Mouse (Mus musculus) neural tube, embryonic 13.5 days (tissue): Measurements from ENCODE around the gene Glyr1. TPM values are rescaled to one million over a fixed set of nuclear protein-coding genes. Genes with fewer than 3 reads are reported as not detected.

Source experiments
- ATAC-seq: fragments of 200-750 bp; cut with Nextera tagmentation; 2 replicates; pipeline ENCODE4 v1.8.0; 2017; ENCODE audit warnings: low read depth, mild to moderate bottlenecking, moderate TSS enrichment, moderate library complexity
- H3K27ac ChIP-seq: fragments of 300-500 bp; sonication (generic); replicated peaks from 2 replicates; pipeline ENCODE4 v1.5.1; 2015; ENCODE audit warnings: moderate library complexity, mild to moderate bottlenecking, inconsistent platforms
- H3K27me3 ChIP-seq: fragments of 300-500 bp; sonication (generic); 2 replicates; pipeline ENCODE4 v1.6.1; 2015; ENCODE audit warnings: mild to moderate bottlenecking, inconsistent platforms
- H3K36me3 ChIP-seq: fragments of 300-500 bp; sonication (generic); 2 replicates; pipeline ENCODE4 v1.6.1; 2015; ENCODE audit warnings: mild to moderate bottlenecking, inconsistent platforms
- H3K4me1 ChIP-seq: fragments of 300-500 bp; sonication (generic); replicated peaks from 2 replicates; pipeline ENCODE4 v1.6.1; 2015; ENCODE audit warnings: inconsistent platforms
- H3K4me2 ChIP-seq: fragments of 300-500 bp; sonication (generic); 2 replicates; pipeline ENCODE4 v1.6.1; 2015; ENCODE audit warnings: inconsistent platforms, mild to moderate bottlenecking, moderate library complexity
- H3K4me3 ChIP-seq: fragments of 300-500 bp; sonication (generic); 2 replicates; pipeline ENCODE4 v1.5.1; 2015; ENCODE audit warnings: mild to moderate bottlenecking, inconsistent platforms
- H3K9ac ChIP-seq: fragments of 300-500 bp; sonication (generic); 2 replicates; pipeline ENCODE4 v1.6.1; 2015; ENCODE audit warnings: moderate library complexity, mild to moderate bottlenecking, inconsistent platforms
- H3K9me3 ChIP-seq: fragments of 300-500 bp; sonication (generic); 2 replicates; pipeline ENCODE4 v1.6.1; 2016; ENCODE audit warnings: inconsistent platforms
- WGBS: fragments of 180-500 bp; shearing (Covaris S2); methylation state at CpG from one replicate; pipeline ENCODE4 v1.1.7; 2015; 5-methylcytosine and 5-hydroxymethylcytosine counted together
- polyA plus RNA-seq: library from polyadenylated mRNA; unstranded; fragments of >200 nt; fragmentation: Nextera tagmentation; extraction: Ambion mirVana; gene quantifications from 2 replicates; pipeline ENCODE4 v1.2.1, GENCODE M21; 2015

Glyr1 gene
- polyA plus RNA-seq, 1 experiment from 2014 or later: 193 TPM

DNA sequence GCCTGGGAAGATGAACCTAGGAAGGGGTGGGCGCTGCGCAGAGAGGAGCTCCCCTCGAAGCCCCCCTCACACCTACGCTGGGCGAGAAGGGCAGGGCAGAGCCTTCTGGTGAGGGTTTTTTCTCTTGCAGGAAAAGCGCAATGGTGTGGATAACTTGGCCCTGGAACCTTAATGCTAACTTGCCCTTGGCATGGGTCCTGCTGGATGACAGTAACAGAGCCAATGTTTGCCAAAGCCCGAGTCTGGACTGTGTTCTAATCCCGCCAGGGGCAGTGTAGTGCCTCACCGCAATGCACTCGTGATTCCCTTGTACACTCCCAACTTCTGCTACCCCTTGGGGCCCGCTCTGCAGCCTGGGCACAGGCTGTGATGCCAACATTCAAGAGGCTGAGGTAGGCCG lies 41.6 kb downstream of the Glyr1 start:
- WGBS: 84% methylated on average over 12 of the region's 12 CpGs
- Histone ChIP-seq H3K4me3 (no peak overlapping the region), H3K36me3 (peaks cover 25% of the 10 kb centered on the region), H3K27ac (no peak overlapping the region), H3K4me2 (no peak overlapping the region), H3K4me1 (peaks cover 22% of the 10 kb centered on the region), H3K9ac (no peak overlapping the region), H3K27me3 (no peaks in the 10 kb centered on the region), H3K9me3 (no peaks in the 10 kb centered on the region)
- no peak for ATAC-seq

DNA sequence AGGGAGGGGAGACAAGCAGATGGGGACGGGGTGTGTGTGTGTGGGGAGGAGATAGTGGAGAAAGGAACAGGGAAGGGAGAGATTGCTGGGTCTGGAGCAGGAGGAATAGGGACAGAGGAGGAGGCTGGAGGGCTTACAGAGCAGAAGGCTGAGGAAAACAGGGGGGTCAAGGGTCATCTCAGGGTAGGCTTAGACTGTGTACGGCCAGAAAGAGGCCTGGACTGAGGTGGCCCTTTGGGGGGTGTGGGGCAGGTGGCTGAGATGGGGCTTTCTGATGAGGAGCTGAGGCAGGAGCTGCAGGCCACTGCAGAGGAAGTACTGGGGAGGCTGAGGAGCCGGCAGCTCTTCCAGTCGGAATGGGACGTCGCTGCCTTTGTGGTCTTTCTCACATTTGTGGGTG lies 42.2 kb downstream of the Glyr1 start:
- Histone ChIP-seq H3K4me2 (no peak overlapping the region), H3K36me3 (peaks cover 25% of the 10 kb centered on the region), H3K27me3 (no peaks in the 10 kb centered on the region), H3K4me3 (no peak overlapping the region), H3K4me1 (peaks cover 17% of the 10 kb centered on the region), H3K9ac (no peak overlapping the region), H3K9me3 (no peaks in the 10 kb centered on the region), H3K27ac (no peak overlapping the region)
- WGBS: 53% methylated on average over 6 of the region's 6 CpGs
- ATAC-seq: no peak

DNA sequence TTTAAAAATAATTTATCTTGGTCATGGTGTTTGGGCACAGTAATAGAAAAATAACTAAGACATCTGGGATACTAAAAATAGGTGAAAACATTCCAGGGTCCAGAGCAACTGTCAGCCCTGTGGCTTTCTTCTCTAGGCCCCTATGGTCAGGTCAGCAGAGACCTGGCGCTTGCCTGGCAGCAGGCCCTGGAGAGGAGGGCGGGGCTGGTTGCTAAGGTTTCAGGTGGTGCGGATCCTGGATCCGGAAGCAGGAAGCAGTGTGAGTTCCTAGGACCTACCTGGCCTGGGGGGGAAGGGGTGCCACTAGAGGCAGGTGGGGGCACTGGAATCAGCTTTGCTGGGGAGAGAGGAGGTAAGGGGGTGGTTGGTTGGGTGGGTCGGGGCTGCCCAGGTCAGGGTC lies 42.6 kb downstream of the Glyr1 start, which contains the start of gene Smim22:
Smim22 (plus strand) TSS at position 222 of the 400 bp plus-strand sequence.
- no peak within 1 kb of the TSS for H3K27ac ChIP-seq
- 60% methylated on average over 5 of the region's 5 CpGs for WGBS
- H3K4me1 ChIP-seq: peaks cover 13% of the 10 kb centered on the region
- no peak within 1 kb of the TSS for H3K4me2 ChIP-seq
- H3K9me3 ChIP-seq: no peaks in the 10 kb centered on the region
- H3K36me3 ChIP-seq: peaks cover 25% of the 10 kb centered on the region
- H3K9ac ChIP-seq: no peak within 1 kb of the TSS
- H3K4me3 ChIP-seq: no peak within 1 kb of the TSS
- H3K27me3 ChIP-seq: no peaks in the 10 kb centered on the region
- no peak for ATAC-seq

DNA sequence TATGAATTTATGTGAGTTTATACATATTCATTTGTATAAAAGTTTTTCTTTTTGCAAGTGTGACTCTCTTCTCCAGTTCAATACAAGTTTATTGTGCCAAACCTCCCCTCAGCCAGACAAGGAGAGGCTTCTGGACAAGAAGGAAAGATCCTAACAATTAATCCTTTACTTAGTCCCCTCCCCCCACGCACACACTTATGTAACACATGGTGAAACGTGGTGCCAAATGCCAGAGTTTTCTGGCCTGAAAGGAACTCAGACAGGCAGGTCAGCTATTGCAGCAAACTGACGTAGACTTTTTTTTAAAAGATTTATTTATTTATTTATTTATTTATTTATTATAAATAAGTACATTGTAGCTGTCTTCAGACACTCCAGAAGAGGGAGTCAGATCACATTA lies 49.1 kb downstream of the Glyr1 start:
- Histone ChIP-seq H3K4me1 (no peaks in the 10 kb centered on the region), H3K36me3 (no peaks in the 10 kb centered on the region), H3K27ac (no peak overlapping the region), H3K9me3 (no peaks in the 10 kb centered on the region), H3K9ac (no peak overlapping the region), H3K27me3 (no peaks in the 10 kb centered on the region), H3K4me3 (no peak overlapping the region), H3K4me2 (no peak overlapping the region)
- no peak for ATAC-seq
- 71% methylated on average over 3 of the region's 3 CpGs for WGBS

DNA sequence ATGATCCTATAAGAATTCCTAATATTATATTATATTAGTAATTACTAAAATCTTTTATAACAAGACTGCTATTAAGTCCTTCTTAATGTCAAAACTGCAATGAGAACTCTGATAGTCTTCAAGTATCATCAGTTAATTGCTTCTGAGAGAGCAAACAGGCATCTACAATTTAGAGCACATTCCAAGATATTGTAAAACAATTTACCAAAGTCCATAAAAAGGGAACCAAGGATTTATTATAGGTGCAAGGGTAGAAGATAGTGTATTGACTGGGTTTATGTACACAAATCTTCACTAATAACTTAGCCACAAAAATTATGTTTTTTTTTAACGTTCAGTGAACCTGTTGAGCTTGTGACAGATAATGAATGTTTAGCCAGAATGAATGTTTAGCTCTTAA lies 50.7 kb downstream of the Glyr1 start:
- no peak overlapping the region for H3K27ac ChIP-seq
- no peak overlapping the region for H3K4me3 ChIP-seq
- no peaks in the 10 kb centered on the region for H3K36me3 ChIP-seq
- H3K9ac ChIP-seq: no peak overlapping the region
- H3K9me3 ChIP-seq: no peaks in the 10 kb centered on the region
- no peaks in the 10 kb centered on the region for H3K4me1 ChIP-seq
- H3K4me2 ChIP-seq: no peak overlapping the region
- no peak for ATAC-seq
- H3K27me3 ChIP-seq: no peaks in the 10 kb centered on the region
- 67% methylated on average over 1 of the region's 1 CpGs for WGBS

DNA sequence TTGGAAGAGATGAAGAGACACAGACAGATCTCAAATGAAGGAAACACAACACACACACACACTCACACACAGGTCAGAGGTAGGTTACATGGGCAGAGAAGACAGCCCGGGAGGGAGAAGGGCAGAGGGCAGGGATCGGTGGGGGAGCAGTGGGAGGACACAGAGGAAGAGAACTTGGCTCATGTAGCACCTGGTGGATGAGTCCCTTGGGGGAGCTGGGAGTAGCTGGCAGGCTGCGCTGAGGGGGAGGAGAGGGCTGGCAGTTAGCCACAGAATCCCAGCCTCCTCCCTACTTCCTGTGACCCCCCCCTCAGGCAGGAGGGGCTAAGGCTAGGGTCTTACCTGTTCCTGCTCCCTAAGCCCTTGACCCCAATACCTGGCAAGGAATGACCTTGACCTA lies 52.1 kb downstream of the Glyr1 start, which contains the start of gene Sept12:
Sept12 (minus strand) TSS at position 300 of the 400 bp plus-strand sequence.
- 53% methylated on average over 3 of the region's 3 CpGs for WGBS
- Histone ChIP-seq H3K9me3 (no peaks in the 10 kb centered on the region), H3K27ac (no peak within 1 kb of the TSS)

DNA sequence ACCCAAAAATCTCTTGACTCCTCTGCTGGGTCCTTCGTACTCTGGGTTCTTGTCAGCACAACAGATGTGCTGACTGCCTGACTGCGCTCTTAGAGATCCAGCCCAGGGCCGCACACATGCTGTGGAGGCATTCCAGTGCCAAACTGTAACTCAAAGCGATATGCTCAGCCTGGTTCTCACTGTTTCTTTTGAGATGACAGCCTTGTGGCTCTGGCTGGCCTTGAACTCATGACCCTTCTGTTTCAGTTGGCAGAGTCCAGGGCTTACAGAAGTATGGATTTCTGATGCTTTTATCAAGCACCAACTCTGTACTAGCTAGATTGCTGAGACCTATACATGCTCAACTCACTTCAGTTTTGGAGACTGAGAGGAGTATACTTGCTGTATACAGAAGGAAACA lies 56.4 kb downstream of the Glyr1 start:
- Histone ChIP-seq H3K4me2 (no peak overlapping the region), H3K27ac (no peak overlapping the region), H3K9me3 (no peaks in the 10 kb centered on the region), H3K9ac (no peak overlapping the region), H3K36me3 (no peaks in the 10 kb centered on the region), H3K4me1 (no peaks in the 10 kb centered on the region), H3K4me3 (no peak overlapping the region), H3K27me3 (no peaks in the 10 kb centered on the region)
- 82% methylated on average over 4 of the region's 4 CpGs for WGBS
- ATAC-seq: no peak

More for the DNA sequence above, 52.1 kb downstream of the Glyr1 start, which contains the start of gene Sept12:
- no peaks in the 10 kb centered on the region for H3K4me1 ChIP-seq
- no peaks in the 10 kb centered on the region for H3K36me3 ChIP-seq
- no peak within 1 kb of the TSS for H3K4me3 ChIP-seq
- H3K9ac ChIP-seq: no peak within 1 kb of the TSS
- ATAC-seq: no peak
- H3K4me2 ChIP-seq: no peak within 1 kb of the TSS
- H3K27me3 ChIP-seq: no peaks in the 10 kb centered on the region

DNA sequence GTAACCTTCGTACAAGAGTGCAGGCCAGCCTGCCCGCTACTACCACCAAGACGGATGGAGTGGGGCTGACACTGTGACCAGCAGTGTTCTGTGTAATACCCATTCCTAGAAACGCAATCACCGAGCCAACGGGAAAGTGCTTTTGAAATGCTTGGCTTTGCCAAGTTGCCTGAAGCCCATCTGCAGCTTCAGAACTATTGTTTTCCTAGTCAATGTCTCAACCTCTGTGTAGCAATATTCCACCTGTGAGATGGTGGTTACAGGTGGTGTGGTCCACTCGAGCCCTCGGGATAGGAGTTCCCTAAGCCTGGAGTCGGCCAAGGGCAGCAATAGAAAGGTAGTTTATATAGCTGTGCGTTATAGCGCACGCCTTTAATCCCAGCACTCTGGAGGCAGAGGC lies 64.9 kb downstream of the Glyr1 start:
- WGBS: 91% methylated on average over 12 of the region's 12 CpGs
- Histone ChIP-seq H3K27ac (no peak overlapping the region), H3K36me3 (no peaks in the 10 kb centered on the region), H3K4me3 (no peak overlapping the region), H3K4me1 (no peaks in the 10 kb centered on the region), H3K4me2 (no peak overlapping the region), H3K9ac (no peak overlapping the region), H3K9me3 (no peaks in the 10 kb centered on the region), H3K27me3 (no peaks in the 10 kb centered on the region)
- ATAC-seq: no peak

DNA sequence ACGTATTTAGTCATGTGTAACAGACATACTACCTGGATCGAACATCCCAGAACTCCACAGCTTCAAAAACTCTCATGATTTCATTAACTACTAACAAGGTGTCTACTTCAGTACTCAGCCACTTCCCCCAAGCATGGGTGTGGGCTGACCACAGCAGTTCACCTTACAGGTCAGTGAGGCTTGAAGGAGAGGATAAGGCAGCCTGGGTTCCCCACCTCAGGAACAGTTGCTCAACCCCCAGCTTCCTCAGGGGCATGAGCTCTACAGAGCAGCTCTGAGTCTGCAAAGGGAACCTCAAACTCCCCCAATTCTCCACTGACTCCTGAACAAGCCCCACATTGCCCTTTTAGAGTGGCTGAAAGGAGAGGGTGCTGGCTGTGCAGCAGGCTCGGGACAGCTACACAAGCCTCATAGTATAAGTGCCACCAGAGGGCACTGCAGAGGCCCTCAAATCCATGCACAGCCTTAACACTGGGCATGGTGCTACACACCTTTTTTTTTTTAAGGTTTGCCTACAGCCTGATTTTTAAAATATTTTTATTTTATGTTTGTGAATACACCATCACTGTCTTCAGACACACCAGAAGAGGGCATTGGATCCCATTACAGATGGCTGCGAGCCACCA lies 69.8 kb downstream of the Glyr1 start:
- H3K9ac ChIP-seq: no peak overlapping the region
- no peaks in the 10 kb centered on the region for H3K36me3 ChIP-seq
- WGBS: 72% methylated on average over 4 of the region's 4 CpGs
- no peaks in the 10 kb centered on the region for H3K27me3 ChIP-seq
- no peak overlapping the region for H3K4me2 ChIP-seq
- H3K27ac ChIP-seq: no peak overlapping the region
- no peaks in the 10 kb centered on the region for H3K4me1 ChIP-seq
- ATAC-seq: no peak
- H3K9me3 ChIP-seq: no peaks in the 10 kb centered on the region
- no peak overlapping the region for H3K4me3 ChIP-seq

DNA sequence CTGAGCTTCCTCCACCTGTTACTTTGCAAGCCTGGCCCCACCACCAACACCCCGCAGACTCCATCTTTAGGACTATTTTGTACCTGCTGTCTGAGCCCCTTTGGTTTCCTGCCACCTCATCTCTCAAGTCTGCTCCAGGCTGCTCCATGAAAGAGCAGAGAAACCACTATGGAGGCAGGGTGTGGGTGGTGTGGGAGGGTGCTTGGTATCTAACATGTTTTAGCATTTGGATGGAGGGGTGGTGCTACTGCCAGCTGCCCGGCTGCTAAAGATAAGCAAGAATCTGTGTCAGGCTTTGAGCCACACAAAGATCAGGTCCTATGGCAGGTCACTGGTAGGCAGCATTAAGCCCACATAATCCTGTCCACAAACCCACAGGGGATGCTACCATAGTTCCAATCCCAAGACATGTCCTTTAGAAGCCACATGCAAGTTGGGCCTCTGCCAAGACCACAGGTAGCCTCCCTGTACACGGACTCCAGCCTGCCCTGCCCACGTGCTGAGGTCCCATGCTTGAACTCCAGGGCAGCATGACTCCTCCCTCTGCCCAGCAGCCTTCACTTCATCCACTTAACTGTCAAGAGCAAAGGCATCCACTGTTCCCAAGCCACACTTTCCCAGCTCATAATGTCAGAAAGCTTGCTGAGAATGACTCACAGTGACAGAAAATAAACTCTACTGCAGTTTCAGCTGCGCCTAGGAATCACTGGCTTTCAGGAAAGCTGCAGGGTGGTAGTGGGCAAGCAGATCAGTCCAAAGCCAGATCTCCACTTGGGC lies 71.2 kb downstream of the Glyr1 start:
- 79% methylated on average over 5 of the region's 5 CpGs for WGBS
- Histone ChIP-seq H3K4me2 (no peak overlapping the region), H3K4me1 (no peaks in the 10 kb centered on the region), H3K9me3 (no peaks in the 10 kb centered on the region), H3K27ac (no peak overlapping the region), H3K4me3 (no peak overlapping the region), H3K36me3 (no peaks in the 10 kb centered on the region), H3K27me3 (no peaks in the 10 kb centered on the region), H3K9ac (no peak overlapping the region)
- no peak for ATAC-seq

DNA sequence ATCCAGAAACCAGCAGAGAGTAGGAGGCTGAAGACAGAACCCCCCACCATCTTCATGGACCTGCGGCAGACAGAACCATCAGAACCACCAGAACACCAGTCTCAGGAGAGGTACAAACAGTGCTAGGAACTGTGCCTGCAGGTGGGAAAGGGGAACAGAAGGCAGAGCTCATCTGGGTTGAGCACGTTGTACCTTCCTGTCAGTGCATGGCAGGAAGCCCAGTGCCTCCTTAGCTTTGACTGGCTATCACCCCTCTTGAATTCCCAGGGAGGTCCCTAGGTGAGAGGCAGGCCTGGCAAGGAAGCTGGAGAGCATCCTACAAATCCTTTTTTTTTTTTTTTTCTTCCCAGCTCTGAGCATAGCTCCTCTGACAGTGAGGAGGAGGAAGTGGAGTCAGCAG lies 73.5 kb downstream of the Glyr1 start:
- 79% methylated on average over 2 of the region's 2 CpGs for WGBS
- H3K9me3 ChIP-seq: no peaks in the 10 kb centered on the region
- H3K27ac ChIP-seq: no peak overlapping the region
- no peak overlapping the region for H3K4me2 ChIP-seq
- H3K9ac ChIP-seq: no peak overlapping the region
- no peak overlapping the region for H3K4me3 ChIP-seq
- no peak for ATAC-seq
- no peaks in the 10 kb centered on the region for H3K27me3 ChIP-seq
- H3K4me1 ChIP-seq: no peaks in the 10 kb centered on the region
- peaks cover 7% of the 10 kb centered on the region; the same call in 1 of the 2 replicates for H3K36me3 ChIP-seq

DNA sequence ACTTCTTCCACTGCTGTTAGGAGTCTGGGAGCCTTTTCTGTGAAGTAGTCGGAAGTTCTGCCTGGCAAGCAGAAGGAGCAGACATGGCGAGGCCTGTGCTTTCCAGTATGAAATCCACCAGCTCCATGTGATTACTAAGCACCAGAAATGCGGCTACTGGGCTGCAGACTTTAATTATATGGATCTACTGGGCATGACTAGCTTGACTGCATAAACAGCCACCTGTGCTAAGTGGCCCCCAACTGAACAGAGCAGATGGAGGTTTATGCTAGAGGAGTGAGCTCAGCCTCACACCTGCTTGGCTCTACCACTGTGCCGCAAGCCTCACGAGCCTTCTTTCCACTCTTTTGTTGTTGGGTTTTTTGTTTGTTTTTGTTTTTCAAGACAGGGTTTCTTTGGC lies 75.1 kb downstream of the Glyr1 start:
- H3K27me3 ChIP-seq: no peaks in the 10 kb centered on the region
- no peaks in the 10 kb centered on the region for H3K4me1 ChIP-seq
- 77% methylated on average over 5 of the region's 5 CpGs for WGBS

More for the DNA sequence above, 75.1 kb downstream of the Glyr1 start:
- H3K27ac ChIP-seq: no peak overlapping the region
- no peak overlapping the region for H3K9ac ChIP-seq
- no peak overlapping the region for H3K4me2 ChIP-seq
- no peaks in the 10 kb centered on the region for H3K9me3 ChIP-seq
- H3K36me3 ChIP-seq: peaks cover 8% of the 10 kb centered on the region; the same call in 1 of the 2 replicates
- H3K4me3 ChIP-seq: no peak overlapping the region
- ATAC-seq: no peak
